Mouse (Mus musculus) right cerebral cortex, postnatal 36 days (tissue): ENCODE measurements at regions not wholly inside any gene's neighbourhood (a gene's known extent, or its start where the extent isn't known, plus 50 kb on each side); places are given as distances from the start of the nearest gene placed in this dataset.
"Not testable (repeated sequence)": the region's sequence is repeated elsewhere in the genome, so short reads cannot be mapped to it uniquely, and the experiment has no call there.

Source experiments
- DNase-seq, 2 experiments: peaks; one replicate each; pipeline ENCODE4 v3.0.0; 2022; ENCODE audit warnings: low spot score in 2 of 2, mixed read lengths in 1 of 2

DNA sequence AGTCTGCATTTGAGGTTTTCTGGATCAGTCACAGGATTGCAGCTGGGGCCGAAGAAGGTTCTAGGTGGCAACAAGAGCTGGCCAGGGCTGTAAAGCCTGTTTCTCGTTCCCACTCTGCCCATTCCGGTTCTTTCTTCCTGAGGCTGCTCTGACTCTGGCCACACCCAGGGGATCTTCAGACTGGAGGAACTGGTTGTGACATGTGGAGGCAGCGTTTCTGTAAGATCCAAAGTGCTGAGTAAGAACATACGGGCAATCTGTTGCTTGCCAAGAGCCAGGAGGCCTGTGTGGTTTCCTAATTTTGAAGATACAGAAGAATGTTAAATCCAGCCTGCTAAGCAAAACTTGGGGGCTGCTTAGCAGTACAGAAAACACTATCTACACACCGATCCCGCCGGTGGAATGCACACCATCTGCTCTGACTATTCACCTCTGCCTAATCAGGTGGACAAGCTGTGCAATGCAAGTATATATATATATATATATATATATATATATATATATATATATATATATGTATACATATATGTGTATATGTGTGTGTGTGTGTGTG lies 99.3 kb upstream of the Bmp2k start:
- DNase-seq, result no peak

DNA sequence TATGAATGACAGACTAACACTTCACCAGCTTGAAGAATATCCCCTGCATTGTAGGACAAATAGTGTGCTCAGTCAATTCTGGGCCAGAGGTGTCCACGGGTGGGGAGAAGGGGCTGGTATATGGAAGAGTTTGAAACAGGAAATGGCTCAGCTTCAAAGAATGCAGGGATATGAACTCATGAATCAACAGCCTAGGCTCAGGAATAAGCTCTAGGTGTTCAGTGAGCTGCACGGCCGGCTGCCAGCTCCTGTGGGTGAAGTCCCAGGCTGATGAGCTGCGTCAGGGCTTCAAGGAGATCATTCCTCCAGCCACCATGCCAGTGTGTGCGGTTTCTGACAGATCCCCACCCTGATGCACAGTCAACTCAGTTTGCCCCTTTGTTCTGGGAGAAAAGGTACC lies 98.8 kb upstream of the Bmp2k start:
- no peak for DNase-seq

DNA sequence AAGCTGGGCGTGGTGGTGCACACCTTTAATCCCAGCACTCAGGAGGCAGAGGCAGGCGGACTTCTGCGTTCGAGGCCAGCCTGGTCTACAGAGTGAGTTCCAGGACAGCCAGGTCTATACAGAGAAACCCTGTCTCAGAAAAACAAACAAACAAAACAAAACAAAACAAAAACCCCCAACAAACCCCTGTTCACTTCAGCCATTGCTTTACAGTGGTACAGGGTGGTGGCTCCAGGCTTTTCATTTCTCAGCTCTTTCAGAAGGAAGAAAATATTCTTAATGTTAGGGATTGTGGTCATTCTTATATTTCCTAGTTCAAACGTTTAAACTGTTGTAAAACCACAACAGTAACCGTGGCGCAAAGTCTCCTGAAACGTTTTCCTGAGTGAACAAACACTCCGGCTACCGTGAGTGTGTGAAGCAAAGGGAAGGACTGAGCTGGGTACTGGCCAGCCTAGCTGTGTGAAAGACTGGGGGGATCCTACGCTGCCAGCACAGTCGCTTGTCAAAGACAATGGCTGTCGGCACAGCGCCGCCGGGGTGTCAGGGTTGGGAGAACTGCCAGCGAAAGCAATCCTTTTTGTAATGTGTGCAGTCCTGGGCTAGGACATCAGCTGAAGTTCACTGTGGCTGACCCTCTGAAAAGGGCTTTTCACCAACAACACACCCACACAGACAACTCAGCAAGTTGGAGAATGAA lies 91.8 kb upstream of the Bmp2k start:
- DNase-seq, result no peak

DNA sequence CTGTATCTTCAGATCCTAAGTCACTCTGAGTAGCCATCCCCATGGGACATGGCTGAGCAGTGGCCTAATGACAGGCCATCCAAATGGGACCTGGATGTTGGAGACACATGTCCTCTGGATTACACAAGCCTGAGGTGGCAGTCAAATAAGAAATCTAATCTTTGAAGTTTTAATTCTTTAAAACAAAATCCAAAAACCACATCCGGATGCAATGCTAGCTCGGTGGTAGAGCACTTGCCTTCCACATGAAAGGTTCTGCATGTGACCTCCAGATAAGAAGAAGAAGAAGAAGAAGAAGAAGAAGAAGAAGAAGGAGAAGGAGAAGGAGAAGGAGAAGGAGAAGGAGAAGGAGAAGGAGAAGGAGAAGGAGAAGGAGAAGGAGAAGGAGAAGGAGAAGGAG lies 89.1 kb upstream of the Bmp2k start:
- DNase-seq, result not testable (repeated sequence)

DNA sequence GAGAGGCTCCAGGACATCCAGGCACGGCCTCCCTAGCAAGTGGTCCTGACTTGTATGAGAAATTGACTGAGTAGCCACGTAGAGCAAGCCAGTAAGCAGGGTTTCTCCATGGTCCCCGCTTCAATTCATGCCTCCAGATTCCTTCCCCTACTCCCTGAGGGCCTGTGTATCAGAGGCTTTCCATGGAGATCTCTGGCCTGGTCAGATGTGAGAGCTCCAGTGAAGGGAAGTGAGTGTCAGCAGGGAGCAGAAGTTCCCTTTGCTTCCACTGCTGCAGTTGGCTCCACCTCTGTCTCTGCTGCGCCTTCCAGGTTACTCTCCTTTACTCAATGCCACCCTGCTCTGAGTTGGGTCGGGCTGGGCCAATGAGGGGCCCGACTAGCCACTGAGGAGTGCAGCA lies 88.3 kb upstream of the Bmp2k start:
- no peak for DNase-seq

DNA sequence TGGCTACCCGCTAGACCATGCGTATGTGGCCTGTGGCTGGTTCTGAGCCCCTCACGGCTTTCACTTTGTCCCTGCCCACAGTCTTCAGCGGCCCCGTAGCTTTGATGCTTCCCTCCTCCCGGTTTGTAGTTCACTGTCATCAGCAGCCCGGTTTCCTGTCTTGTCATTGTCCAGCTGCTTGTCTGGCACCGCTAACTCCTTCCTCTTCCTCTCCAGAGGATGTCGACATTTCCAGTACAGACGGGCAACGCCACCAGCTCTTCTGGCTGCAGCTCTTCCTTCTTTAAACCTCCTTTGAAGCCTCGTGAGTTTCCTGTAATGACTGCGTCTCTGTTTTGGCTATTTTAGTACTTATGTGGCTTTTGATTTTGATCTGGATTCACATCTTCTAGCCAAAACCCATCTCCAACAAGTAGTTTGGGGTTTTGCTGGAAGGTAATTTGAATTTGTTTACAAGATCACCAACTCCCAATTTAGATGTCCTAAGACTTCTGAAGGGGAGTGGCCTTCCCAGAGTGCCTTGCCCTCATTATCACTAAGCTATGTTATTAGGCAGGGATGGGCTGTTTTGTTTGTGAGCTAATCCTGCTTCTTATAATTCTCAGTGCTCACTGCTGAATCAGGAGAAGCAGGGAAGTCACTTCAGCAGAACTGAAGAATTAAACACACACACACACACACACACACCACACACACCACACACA lies 85.8 kb upstream of the Bmp2k start:
- peak in 1 of 2 experiments; percentile 18 for DNase-seq

DNA sequence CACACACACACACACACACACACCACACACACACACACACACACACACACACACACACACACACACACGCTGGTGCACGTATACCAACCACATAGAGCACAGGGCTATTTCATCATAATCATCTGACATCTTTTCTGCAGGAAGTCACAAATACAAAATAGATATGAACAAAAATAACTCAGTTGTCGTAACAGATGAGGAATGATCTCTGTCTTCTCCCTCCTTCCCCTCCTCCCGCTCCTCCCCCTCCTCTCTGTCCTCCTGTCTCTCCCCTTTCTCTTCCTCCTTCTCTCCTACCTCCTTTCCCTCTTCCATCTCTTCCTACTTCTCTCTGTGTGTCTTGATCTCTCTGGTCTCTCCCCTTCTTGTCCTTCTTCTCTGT lies 85.2 kb upstream of the Bmp2k start:
- no peak for DNase-seq

DNA sequence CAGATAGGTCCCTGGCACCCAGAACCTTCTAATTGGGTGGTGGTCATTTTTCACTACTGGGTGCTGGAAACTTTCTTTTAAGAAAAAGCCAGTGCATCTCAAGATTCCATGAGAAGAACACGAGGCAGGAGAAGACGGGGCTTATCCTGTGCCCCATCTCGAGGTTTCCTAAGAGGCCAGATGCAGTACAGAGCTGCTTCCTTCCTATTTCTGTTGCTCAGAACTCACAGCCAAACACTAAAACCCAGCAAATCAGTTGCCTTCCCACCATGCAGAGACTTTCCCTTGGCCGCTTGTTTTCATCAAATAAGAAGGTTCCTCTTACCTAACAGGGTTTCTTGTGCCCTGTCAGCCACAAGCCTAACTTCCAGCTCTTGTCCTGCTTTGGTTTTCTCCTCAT lies 84.7 kb upstream of the Bmp2k start:
- DNase-seq, result no peak

DNA sequence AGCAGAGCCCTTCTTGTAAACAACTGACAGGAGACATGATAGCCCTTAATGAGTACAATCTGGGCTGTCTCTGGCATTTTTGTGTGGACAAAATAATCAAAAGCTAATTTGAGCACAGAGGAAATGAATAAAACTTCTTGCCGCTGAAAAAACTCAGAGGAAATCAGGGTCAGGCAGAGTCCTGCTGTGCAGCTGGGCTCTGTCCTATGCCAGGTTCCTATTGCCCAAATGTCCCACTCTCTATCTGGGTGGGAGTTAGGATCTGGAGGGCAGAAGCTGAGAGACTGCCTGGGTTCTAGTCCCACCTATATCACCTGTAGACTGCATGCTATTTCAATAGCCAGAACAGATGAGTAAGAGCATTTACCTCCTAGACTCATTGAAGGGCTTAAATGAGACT lies 83.8 kb upstream of the Bmp2k start:
- no peak for DNase-seq

DNA sequence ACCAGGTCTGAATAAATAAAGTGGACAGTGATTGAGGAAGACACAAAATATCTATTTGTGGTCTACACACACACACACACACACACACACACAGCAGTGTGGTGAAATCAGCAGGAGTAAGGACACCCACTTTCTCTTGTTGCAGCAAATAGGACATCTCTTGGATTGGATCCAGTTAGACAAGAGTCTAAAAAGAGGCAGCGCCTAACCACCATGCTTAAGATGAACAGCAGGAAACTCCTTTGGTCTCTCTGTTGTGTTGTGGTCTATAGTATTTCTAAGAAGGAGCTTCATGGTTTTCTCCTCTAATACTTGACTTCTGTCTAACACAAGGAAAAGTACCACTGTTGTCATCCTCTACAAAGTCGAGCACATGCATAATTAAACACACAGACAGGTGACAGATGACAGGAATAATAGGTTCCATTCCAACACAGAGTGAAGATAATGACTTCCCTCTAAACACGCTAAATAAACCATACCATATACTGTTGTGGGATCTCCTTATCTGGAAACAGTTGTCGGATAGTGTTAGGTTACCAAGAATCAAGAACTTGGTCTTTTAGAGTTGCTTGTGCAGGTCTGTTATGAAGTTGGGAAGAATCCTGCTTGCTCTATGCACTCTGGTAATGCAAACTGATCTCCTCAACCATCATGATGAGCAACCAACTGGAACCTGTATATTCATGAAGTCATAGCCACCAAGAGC lies 82.6 kb upstream of the Bmp2k start:
- DNase-seq, result no peak

DNA sequence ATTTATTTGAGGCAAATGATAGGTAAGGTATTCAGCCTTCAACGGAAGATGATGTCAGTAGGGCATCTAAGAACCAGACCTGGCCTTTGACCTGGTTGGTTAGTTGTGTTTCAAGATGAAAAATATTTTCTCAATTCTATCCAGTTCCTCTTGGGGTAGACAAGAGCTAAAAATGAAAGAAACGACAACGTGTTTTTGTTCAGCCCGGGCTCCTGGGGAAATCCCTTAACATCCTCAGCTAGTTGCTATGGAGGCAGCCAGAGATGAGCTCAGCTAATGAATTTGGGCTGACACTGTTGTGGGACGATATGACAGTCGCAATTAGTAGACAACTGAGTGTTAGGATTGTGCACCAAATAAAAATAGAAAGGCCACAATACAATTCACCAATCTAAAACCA lies 80.6 kb upstream of the Bmp2k start:
- no peak for DNase-seq

DNA sequence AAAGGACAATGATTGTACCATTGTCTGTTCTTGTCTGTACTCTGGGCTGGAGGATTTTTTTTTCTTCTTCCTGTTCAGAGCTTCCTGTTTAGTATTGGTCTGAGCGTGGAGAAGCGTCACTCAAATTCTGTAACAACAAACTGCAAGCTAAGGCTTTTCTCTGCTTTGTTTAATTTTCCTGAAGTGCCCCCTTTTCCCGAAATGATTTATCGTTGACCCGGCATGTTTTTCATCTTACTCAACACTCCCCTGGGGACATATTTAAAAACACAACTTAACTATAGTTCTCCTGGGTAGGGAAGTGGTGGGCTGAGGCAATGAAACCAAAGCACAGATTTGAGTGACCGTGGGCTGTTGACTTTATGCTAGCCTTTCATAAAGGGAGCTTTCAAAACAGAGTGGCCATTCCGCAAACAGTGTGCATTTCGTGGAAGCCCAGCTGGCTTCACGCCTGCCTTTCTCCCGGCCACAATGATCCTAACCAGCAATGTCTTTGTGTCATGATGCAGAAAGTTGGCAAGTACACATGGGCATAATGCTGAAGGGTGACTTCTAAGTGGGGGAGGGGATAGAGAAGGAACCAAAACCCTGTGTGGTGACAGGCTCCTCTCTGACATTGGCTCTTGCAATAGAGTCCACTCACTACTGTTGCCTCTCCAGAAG lies 79.8 kb upstream of the Bmp2k start:
- DNase-seq, result no peak

DNA sequence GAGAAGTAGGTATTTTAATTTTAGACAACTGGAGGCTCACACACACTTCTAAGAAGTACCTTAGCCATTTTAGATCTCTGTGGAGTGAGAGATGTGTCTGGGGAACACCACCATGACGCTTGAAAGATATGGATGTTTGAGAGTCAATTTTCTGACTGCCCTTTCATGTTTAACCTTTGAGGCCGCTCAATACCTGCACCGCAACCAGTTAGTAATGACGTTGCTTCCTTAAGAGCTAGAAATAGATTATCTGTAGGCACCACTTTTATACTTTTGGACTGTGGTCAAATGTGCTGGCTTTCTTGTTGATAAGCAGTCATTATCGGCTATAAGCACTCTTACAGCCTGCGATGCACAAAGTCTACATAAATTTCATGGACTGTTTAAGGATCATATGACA lies 78.3 kb upstream of the Bmp2k start:
- DNase-seq, result no peak

DNA sequence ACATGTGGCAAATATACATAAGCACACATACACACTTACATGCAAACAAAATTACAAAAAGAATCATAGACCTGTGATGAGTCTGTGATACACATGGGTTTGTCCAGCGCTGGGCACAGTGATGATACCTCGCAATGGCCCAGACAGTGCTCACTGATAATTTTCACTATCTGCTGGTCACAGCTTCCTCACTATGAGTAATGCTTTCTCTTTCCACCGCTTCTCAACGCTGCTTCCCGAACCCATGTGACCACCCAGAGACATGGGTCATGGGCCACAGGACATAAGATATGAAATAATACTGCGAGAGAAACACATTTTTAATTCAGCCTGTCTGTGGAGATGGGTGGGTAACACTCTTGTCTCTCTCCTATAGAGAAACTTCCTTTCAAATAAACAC lies 76.5 kb upstream of the Bmp2k start:
- DNase-seq, result no peak

DNA sequence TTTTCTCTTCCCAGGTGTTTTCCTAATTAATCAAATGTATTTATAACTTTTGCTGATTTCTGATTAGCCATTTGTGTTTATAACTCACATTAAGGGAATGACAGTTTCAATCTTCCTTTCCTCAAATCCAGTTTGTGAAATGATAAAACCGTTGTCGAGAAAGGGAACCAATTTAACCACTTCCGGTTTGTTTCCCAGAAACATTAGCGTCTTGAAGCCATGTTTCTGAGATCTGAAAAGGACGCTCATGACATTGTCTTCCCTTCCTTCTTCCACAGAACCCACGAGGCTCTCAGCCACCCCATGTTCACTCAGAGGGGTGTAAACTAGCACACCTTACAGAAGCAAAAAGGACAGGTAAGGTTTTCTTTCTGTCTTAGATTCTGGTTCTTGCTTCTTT lies 76.0 kb upstream of the Bmp2k start:
- DNase-seq, result no peak

DNA sequence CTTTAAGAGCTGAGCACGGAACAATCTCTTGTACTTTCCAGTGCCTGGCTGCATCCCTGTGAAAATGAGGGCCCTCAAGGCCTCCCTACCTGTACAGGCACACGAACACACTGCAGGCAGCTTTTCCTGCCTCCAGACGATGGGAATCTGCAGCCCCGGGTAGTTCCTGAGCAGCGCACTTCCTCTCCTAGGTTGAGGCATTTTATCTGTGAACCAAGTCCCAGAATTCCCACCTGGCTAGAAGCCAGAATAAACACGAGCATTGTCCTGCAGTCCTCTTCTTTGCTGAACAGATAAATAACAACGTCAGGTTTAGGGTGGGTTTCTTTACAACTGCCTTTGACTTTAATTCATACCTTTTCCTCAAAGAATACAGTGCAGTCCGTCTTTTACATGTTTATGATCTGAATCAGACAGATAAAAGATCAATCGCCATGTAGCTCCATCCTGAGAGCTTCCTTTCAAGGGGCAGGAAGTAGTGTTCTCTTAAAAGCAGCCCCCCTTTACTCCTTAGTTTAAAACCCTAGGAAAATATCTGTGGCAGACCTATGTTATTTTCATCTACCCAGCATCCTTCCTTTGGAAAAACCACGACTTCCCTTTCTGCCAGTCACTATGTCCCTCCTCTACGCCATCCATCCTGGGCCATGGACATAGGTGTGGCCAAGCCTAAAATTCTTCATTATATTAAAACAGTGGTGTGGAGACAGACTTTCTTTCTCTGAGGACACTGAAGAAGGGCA lies 75.3 kb upstream of the Bmp2k start:
- no peak for DNase-seq

DNA sequence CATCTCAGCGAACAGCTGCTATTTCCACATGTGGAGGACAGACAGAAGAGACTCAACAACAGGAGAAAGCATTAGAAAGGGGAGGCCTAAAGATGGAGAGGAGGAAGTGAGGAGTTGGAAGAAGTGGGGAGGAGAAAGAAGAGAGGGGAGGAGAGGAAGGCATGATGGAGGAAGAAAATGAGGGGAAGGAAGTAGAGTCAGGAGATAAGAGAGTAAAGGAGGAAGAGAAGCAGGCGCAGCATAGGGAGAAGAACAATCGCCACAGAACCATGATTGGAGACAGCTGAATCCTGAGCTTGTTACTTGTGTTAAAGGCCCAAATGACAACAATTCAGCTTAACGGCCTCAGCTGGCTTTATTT lies 74.8 kb upstream of the Bmp2k start:
- DNase-seq, result no peak

DNA sequence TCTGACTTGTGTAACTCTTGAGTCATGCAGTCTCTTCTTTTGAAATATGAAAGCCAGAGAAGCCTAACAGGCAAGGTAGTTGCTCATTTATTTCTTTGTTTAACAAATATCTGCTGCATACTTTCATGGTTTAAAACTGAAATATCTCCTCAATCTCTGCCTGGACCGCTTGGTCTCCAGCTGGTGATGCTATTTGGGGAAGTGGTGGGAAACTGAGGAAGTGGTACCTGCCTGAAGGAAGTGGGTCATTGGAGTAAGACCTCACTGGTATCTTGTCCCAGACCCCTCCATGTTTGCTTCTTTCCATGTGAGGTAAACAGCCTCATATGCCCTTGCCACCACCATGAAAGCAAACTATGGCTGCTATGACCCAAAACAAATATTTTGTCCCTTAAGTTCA lies 74.0 kb upstream of the Bmp2k start:
- no peak for DNase-seq

DNA sequence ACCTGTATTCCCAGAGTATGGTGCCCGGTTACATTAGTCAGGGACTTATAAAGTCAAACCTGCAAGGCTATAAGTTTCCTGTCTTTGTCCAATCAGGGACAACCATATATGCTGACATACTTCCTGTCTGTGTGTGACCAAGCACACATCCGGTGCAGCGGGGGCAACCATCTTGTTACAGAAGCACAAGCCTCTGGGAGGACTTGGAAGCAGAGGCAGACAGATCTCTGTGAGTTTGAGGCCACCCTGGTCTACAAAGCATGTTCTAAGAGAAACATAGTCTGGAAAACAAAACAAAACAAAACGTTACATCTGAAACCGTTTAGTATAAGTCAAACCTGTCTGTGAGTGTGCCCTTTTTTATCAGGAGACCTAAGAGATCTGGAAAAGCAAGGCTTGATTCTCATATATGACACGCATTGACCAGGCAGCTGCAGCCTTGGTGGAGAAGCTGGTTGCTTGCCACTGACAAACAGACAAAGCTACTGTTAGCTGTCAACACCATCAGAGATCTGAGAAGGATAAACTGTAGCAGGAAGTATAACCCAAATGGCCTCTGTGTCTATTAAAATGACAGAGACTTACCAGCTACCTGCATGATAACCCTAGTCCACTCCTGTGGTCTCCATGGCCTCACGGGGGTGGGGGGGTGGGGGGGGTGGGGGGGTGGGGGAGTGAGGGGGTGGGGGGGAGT lies 72.6 kb upstream of the Bmp2k start:
- no peak for DNase-seq

DNA sequence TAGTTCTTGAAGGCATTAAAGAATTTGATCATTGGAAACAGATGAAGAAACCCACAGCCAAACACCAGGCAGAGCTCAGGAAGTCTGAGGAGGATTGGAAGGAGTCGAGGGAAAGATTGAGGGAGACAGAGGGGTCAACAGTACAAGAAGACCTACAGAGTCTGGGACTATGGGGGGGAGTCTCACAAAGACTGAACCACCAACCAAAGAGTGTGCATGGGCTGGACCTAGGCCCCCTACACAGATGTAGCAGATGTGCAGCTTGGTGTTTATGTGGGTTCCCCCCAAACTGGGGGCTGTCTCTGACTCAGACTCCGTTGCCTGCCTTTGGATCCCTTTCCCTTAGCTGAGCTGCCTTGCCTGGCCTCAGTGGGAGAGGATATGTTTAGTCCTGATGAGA lies 71.5 kb upstream of the Bmp2k start:
- DNase-seq, result no peak

DNA sequence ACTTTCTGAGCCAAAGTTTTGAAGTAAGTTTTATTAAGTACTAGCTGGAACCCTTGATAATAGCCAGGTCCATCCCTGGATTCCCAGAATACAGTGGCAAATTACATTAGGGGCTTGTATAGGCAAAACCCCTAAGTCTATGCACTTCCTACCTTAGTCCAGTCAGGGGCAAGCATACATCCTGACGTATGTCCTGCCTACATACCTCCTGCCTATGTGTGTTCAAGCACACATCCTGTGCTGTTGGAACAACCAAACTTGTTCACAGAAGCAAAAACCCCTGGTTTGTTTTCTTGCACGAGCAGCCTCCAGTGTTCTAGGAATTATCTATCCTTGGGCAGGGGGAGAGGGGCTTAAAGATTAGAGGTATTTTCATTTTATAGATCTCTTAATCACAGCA lies 66.4 kb upstream of the Bmp2k start:
- DNase-seq, result no peak
